Mouse (Mus musculus) forebrain, embryonic 15.5 days (tissue): ENCODE data around the gene Pilra. TPM values are rescaled to one million over a fixed set of nuclear protein-coding genes. Genes with fewer than 3 reads are reported as not detected.

ENCODE experiments used
- ATAC-seq: fragments of 200-750 bp; cut with Nextera tagmentation; replicated peaks from 2 replicates; pipeline ENCODE4 v1.8.0; 2017; ENCODE audit warnings: mild to moderate bottlenecking, moderate TSS enrichment, moderate library complexity
- H3K27ac ChIP-seq: fragments of 300-500 bp; sonication (generic); replicated peaks from 2 replicates; pipeline ENCODE4 v1.5.1; 2015; ENCODE audit warnings: mild to moderate bottlenecking, inconsistent platforms
- H3K27me3 ChIP-seq: fragments of 300-500 bp; sonication (generic); 2 replicates; pipeline ENCODE4 v1.6.1; 2015; ENCODE audit warnings: inconsistent platforms
- H3K36me3 ChIP-seq: fragments of 300-500 bp; sonication (generic); 2 replicates; pipeline ENCODE4 v1.6.1; 2015; ENCODE audit warnings: mild to moderate bottlenecking, inconsistent platforms
- H3K4me1 ChIP-seq: fragments of 300-500 bp; sonication (generic); 2 replicates; pipeline ENCODE4 v1.6.1; 2015; ENCODE audit warnings: inconsistent platforms
- H3K4me2 ChIP-seq: fragments of 300-500 bp; sonication (generic); replicated peaks from 2 replicates; pipeline ENCODE4 v1.6.1; 2015; ENCODE audit warnings: mild to moderate bottlenecking, inconsistent platforms
- H3K4me3 ChIP-seq: fragments of 300-500 bp; sonication (generic); 2 replicates; pipeline ENCODE4 v1.5.1; 2015; ENCODE audit warnings: mild to moderate bottlenecking, inconsistent platforms
- H3K9ac ChIP-seq: fragments of 300-500 bp; sonication (generic); replicated peaks from 2 replicates; pipeline ENCODE4 v1.6.1; 2015; ENCODE audit warnings: mild to moderate bottlenecking, inconsistent platforms
- H3K9me3 ChIP-seq: fragments of 300-500 bp; sonication (generic); 2 replicates; pipeline ENCODE4 v1.6.1; 2016; ENCODE audit warnings: inconsistent platforms
- WGBS: fragments of 180-500 bp; shearing (Covaris S2); methylation state at CpG from one replicate; pipeline ENCODE4 v1.1.7; 2015; ENCODE audit warnings: mixed read lengths; 5-methylcytosine and 5-hydroxymethylcytosine counted together
- polyA plus RNA-seq: library from polyadenylated mRNA; unstranded; fragments of >200 nt; fragmentation: Nextera tagmentation; extraction: Ambion mirVana; gene quantifications from 2 replicates; pipeline ENCODE4 v1.2.1, GENCODE M21; 2015

Gene Pilra
- polyA plus RNA-seq, 1 experiment from 2014 or later: 0.42 TPM

DNA sequence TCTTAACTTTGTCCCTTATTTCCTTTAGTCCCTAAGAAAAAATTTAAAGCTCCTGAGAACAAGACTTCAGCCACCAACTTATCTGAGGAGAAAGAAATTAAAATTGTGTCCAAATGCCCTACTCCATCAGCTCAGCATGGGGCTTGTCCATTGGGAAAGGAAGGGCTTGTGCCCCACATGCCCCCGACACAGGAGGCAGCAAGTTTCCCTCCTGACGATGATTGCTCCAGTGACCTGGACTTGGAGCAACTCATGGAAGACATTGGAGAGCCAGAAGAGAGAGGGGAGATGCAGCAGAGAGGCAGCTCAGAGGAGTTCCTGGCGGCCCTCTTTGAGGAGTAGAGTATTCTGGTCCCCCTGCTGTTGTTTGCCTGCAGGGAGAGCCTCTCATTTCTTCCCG, 14.0 kb downstream of the Pilra start:
- 65% methylated on average over 4 of the region's 4 CpGs for WGBS
- no peaks in the 10 kb centered on the region for H3K27me3 ChIP-seq
- H3K9me3 ChIP-seq: no peaks in the 10 kb centered on the region
- H3K4me2 ChIP-seq: no peak overlapping the region
- H3K36me3 ChIP-seq: no peaks in the 10 kb centered on the region
- no peak overlapping the region for H3K9ac ChIP-seq
- no peak for ATAC-seq
- H3K4me1 ChIP-seq: no peaks in the 10 kb centered on the region
- no peak overlapping the region for H3K27ac ChIP-seq
- no peak overlapping the region for H3K4me3 ChIP-seq

- H3K4me3 ChIP-seq: no peak overlapping the region
- H3K9ac ChIP-seq: no peak overlapping the region
- no peaks in the 10 kb centered on the region for H3K27me3 ChIP-seq
- H3K4me2 ChIP-seq: no peak overlapping the region
- no peak overlapping the region for H3K27ac ChIP-seq
- no peaks in the 10 kb centered on the region for H3K36me3 ChIP-seq
- no peaks in the 10 kb centered on the region for H3K9me3 ChIP-seq
- 80% methylated on average over 4 of the region's 4 CpGs for WGBS
- ATAC-seq: no peak
- H3K4me1 ChIP-seq: no peaks in the 10 kb centered on the region
These were observed 18.4 kb downstream of the Pilra start for GRCm38 (mm10) chr5:137817466-137818222.

- no peak overlapping the region for H3K4me3 ChIP-seq
- H3K27me3 ChIP-seq: no peaks in the 10 kb centered on the region
- no peak overlapping the region for H3K9ac ChIP-seq
- H3K4me1 ChIP-seq: no peaks in the 10 kb centered on the region
- 91% methylated on average over 5 of the region's 5 CpGs for WGBS
- no peak overlapping the region for H3K4me2 ChIP-seq
- H3K36me3 ChIP-seq: no peaks in the 10 kb centered on the region
- no peak for ATAC-seq
- H3K9me3 ChIP-seq: no peaks in the 10 kb centered on the region
- H3K27ac ChIP-seq: no peak overlapping the region
These were observed 27.8 kb downstream of the Pilra start for GRCm38 (mm10) chr5:137808316-137808715.

DNA sequence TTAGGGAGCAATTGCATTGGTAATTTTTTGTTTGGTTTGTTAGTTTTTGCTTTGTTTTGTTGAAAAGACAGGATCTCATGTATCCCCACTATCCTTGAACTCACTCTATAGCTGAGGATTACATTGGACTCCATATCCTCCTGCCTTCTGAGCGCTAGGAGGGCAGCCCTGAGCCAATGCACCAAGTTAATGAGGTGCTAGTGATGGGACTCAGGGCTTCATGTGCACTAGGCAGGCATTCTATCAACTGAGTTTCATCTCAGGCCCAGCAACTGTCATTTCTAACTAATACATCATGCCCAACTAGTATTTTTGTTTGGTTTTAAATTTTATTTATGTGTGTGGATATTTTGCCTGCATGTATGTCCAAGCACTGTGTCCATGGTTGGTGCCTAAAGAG, 29.9 kb downstream of the Pilra start:
- Histone ChIP-seq H3K4me3 (no peak overlapping the region), H3K9me3 (no peaks in the 10 kb centered on the region), H3K4me1 (no peaks in the 10 kb centered on the region), H3K4me2 (no peak overlapping the region), H3K9ac (no peak overlapping the region), H3K27ac (no peak overlapping the region), H3K36me3 (no peaks in the 10 kb centered on the region), H3K27me3 (no peaks in the 10 kb centered on the region)
- 79% methylated on average over 1 of the region's 1 CpGs for WGBS
- ATAC-seq: no peak

- no peak overlapping the region for H3K4me2 ChIP-seq
- no peaks in the 10 kb centered on the region for H3K9me3 ChIP-seq
- H3K9ac ChIP-seq: no peak overlapping the region
- no peaks in the 10 kb centered on the region for H3K27me3 ChIP-seq
- H3K4me1 ChIP-seq: no peaks in the 10 kb centered on the region
- no peaks in the 10 kb centered on the region for H3K36me3 ChIP-seq
- ATAC-seq: no peak
- 87% methylated on average over 3 of the region's 3 CpGs for WGBS
- no peak overlapping the region for H3K27ac ChIP-seq
- no peak overlapping the region for H3K4me3 ChIP-seq
These were observed 35.2 kb downstream of the Pilra start for GRCm38 (mm10) chr5:137800917-137801316.

DNA sequence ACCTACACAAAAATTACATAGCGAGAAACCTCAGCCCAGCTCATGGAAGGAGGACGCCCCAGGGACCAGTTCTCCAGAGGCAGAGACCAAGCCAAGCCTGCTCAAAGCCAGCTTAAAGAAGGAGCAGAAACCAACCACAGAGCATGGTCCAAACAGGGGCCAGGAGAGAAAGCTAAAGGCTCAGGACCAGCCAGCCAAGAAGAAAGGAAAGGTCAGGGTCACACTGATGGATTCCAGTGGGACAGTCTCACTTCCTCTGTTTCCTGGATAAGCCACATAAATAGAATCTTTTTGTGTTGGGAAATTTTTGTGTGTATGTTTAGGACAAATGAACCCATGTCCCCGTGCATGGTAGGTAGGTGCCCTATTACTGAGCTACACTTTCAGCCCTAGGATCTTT, 39.5 kb downstream of the Pilra start:
- no peak overlapping the region for H3K4me2 ChIP-seq
- no peaks in the 10 kb centered on the region for H3K27me3 ChIP-seq
- no peaks in the 10 kb centered on the region for H3K4me1 ChIP-seq
- no peak overlapping the region for H3K4me3 ChIP-seq
- WGBS: 81% methylated on average over 3 of the region's 3 CpGs
- no peaks in the 10 kb centered on the region for H3K9me3 ChIP-seq
- no peak overlapping the region for H3K27ac ChIP-seq
- no peak overlapping the region for H3K9ac ChIP-seq
- no peaks in the 10 kb centered on the region for H3K36me3 ChIP-seq
- ATAC-seq: no peak

GRCm38 (mm10) chr5:137791553-137791952, 44.5 kb downstream of the Pilra start:
- Histone ChIP-seq H3K4me3 (no peak overlapping the region), H3K4me2 (no peak overlapping the region), H3K9ac (no peak overlapping the region), H3K4me1 (peaks cover 5% of the 10 kb centered on the region; the same call in 1 of the 2 replicates), H3K27me3 (no peaks in the 10 kb centered on the region), H3K27ac (no peak overlapping the region), H3K36me3 (no peaks in the 10 kb centered on the region), H3K9me3 (no peaks in the 10 kb centered on the region)
- ATAC-seq: no peak

GRCm38 (mm10) chr5:137788946-137789531, 47.0 kb downstream of the Pilra start:
- no peak overlapping the region for H3K9ac ChIP-seq
- WGBS: 99% methylated on average over 2 of the region's 2 CpGs
- H3K4me2 ChIP-seq: no peak overlapping the region
- no peaks in the 10 kb centered on the region for H3K9me3 ChIP-seq
- no peak overlapping the region for H3K27ac ChIP-seq
- H3K27me3 ChIP-seq: no peaks in the 10 kb centered on the region
- ATAC-seq: no peak
- H3K4me3 ChIP-seq: no peak overlapping the region
- H3K4me1 ChIP-seq: peaks cover 18% of the 10 kb centered on the region
- peaks cover 5% of the 10 kb centered on the region; the same call in 1 of the 2 replicates for H3K36me3 ChIP-seq

DNA sequence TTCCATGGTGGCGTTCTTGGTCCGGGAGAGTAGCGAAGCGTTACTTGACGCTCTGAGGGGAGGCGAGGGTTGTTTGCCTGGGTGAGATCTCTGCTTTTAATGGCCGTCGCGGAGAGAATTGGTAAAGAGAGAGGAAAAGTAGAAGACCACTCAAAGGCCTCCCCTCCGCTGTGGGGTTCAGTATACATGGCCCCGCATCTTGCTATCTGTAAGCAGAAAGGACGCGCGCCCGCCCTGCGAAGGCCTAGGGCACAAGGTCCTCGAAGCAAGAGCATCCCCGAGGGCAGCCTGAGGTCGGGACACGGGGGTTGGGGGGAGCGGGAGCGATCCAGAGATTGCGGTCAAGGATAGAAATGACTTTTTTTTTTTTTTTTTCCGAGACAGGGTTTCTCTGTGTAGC, 47.9 kb downstream of the Pilra start:
- ATAC-seq: no peak
- WGBS: 76% methylated on average over 24 of the region's 24 CpGs
- Histone ChIP-seq H3K9me3 (no peaks in the 10 kb centered on the region), H3K9ac (no peak overlapping the region), H3K4me3 (peak overlapping the region; percentile 86), H3K4me2 (peak overlapping the region; percentile 95), H3K4me1 (peaks cover 27% of the 10 kb centered on the region), H3K27me3 (no peaks in the 10 kb centered on the region), H3K36me3 (peaks cover 11% of the 10 kb centered on the region), H3K27ac (no peak overlapping the region)

GRCm38 (mm10) chr5:137787151-137787928, 48.7 kb downstream of the Pilra start, which contains the start of the genes Mepce and Zcwpw1:
Gene Mepce, minus strand, starts transcription at chr5:137787655.
Gene Zcwpw1, plus strand, starts transcription at chr5:137787798.
- no peaks in the 10 kb centered on the region for H3K27me3 ChIP-seq
- H3K27ac ChIP-seq: peak within 1 kb of the TSS; percentile 99
- peak; percentile 70 for ATAC-seq
- peak within 1 kb of the TSS; percentile 86 for H3K4me3 ChIP-seq
- H3K4me1 ChIP-seq: peaks cover 35% of the 10 kb centered on the region
- H3K4me2 ChIP-seq: peak within 1 kb of the TSS; percentile 95
- peak within 1 kb of the TSS; percentile 95 for H3K9ac ChIP-seq
- WGBS: under 1% methylated on average over 48 of the region's 48 CpGs
- no peaks in the 10 kb centered on the region for H3K9me3 ChIP-seq
- peaks cover 19% of the 10 kb centered on the region for H3K36me3 ChIP-seq

GRCm38 (mm10) chr5:137786109-137786942, 49.8 kb downstream of the Pilra start:
- no peaks in the 10 kb centered on the region for H3K9me3 ChIP-seq
- H3K4me1 ChIP-seq: peaks cover 44% of the 10 kb centered on the region
- peaks cover 29% of the 10 kb centered on the region for H3K36me3 ChIP-seq
- peak overlapping the region; percentile 99 for H3K27ac ChIP-seq
- peak overlapping the region; percentile 86 for H3K4me3 ChIP-seq
- no peaks in the 10 kb centered on the region for H3K27me3 ChIP-seq
- WGBS: under 1% methylated on average over 78 of the region's 79 CpGs
- H3K9ac ChIP-seq: peak overlapping the region; percentile 95
- peak overlapping the region; percentile 95 for H3K4me2 ChIP-seq
- peak; percentile 80 for ATAC-seq
